Mouse (Mus musculus) myocyte (in vitro differentiated cells): ENCODE results near the gene Bsph1. TPM values are rescaled to one million over a fixed set of nuclear protein-coding genes. Genes with fewer than 3 reads are reported as not detected.
"Not testable (repeated sequence)": the region's sequence is repeated elsewhere in the genome, so short reads cannot be mapped to it uniquely, and the experiment has no call there.

ENCODE experiments used
- H3K27me3 ChIP-seq: one replicate; pipeline ENCODE4 v1.6.1; 2011; ENCODE audit not compliant: control insufficient read depth, insufficient read depth, insufficient read length
- H3K36me3 ChIP-seq: one replicate; pipeline ENCODE4 v1.6.1; 2011; ENCODE audit not compliant: control insufficient read depth, insufficient read depth
- H3K4me2 ChIP-seq: one replicate; pipeline ENCODE4 v1.6.1; 2011; ENCODE audit warnings: low read depth, control low read depth
- H3K4me3 ChIP-seq: one replicate; pipeline ENCODE4 v1.5.1; 2011; ENCODE audit warnings: mild to moderate bottlenecking, control low read depth, moderate library complexity
- H3K79me2 ChIP-seq: one replicate; pipeline ENCODE4 v1.6.1; 2011; ENCODE audit not compliant: control insufficient read depth, insufficient read depth
- H3ac ChIP-seq: one replicate; pipeline ENCODE4 v1.6.1; 2011; ENCODE audit not compliant: control insufficient read depth, insufficient read length
- E2F4 ChIP-seq: IDR thresholded peaks from one replicate; pipeline ENCODE4 v1.6.1; 2011; ENCODE audit warnings: mild to moderate bottlenecking, control low read depth, moderate library complexity; ENCODE audit not compliant: insufficient read depth
- polyA plus RNA-seq: library from polyadenylated mRNA; unstranded; fragments of >200 nt; fragmentation: generic; extraction: Trizol; gene quantifications from one replicate; pipeline ENCODE4 v1.2.1, GENCODE M21; 2012; ENCODE audit warnings: missing spikeins

Bsph1 gene
- polyA plus RNA-seq = not detected

GRCm38 (mm10) chr7:13450541-13450940 lies at the start of gene Bsph1:
TSS of gene Bsph1 (plus strand) at chr7:13450841.
- not testable (repeated sequence) for H3ac ChIP-seq, H3K79me2 ChIP-seq, H3K4me2 ChIP-seq, H3K27me3 ChIP-seq, H3K4me3 ChIP-seq, H3K36me3 ChIP-seq

GRCm38 (mm10) chr7:13511539-13511938 lies 60.9 kb downstream of the Bsph1 start:
- Histone ChIP-seq H3K4me3 (no peak overlapping the region), H3K27me3 (no peaks in the 10 kb centered on the region), H3K79me2 (no peaks in the 10 kb centered on the region), H3ac (no peak overlapping the region), H3K36me3 (no peaks in the 10 kb centered on the region), H3K4me2 (no peak overlapping the region)
- no peak for TF ChIP-seq E2F4

Other genes with a start within 250 kb of the Bsph1 start
- not detected for gene Vmn1r89, start 237.8 kb upstream of the Bsph1 start, polyA plus RNA-seq
- 17.5 TPM for gene Lig1, start 173.6 kb upstream of the Bsph1 start, polyA plus RNA-seq
- gene Zswim9, start 172.1 kb upstream of the Bsph1 start, polyA plus RNA-seq = 3.2 TPM
- 0.01 TPM for gene Pla2g4c, start 126.2 kb upstream of the Bsph1 start, polyA plus RNA-seq
- not detected for gene Cabp5, start 52.7 kb upstream of the Bsph1 start, polyA plus RNA-seq
- not detected for gene Bsph2, start 120.2 kb downstream of the Bsph1 start, polyA plus RNA-seq
- gene Sult2a5, start 173.1 kb downstream of the Bsph1 start, polyA plus RNA-seq = not detected